Mouse (Mus musculus) CH12.LX (cell line): ENCODE data around the gene Khdc1b. TPM values are rescaled to one million over a fixed set of nuclear protein-coding genes. Genes with fewer than 3 reads are reported as not detected.

ENCODE experiments used
- DNase-seq: peaks from one replicate; pipeline ENCODE4 v3.0.0-alpha.2; 2013; ENCODE audit errors: extremely low read depth
- H3K27ac ChIP-seq: 2 replicates; pipeline ENCODE4 v1.5.1; 2012; ENCODE audit warnings: low read depth, mild to moderate bottlenecking, control low read depth, moderate library complexity; ENCODE audit not compliant: insufficient read depth
- H3K27me3 ChIP-seq: replicated peaks from 2 replicates; pipeline ENCODE3; 2012; ENCODE audit warnings: inconsistent platforms
- H3K36me3 ChIP-seq, 2 experiments: replicated peaks in 1 of 2; 2 replicates each; pipeline versions ENCODE3 to v1.6.1; 2012; ENCODE audit warnings: inconsistent platforms in 1 of 2, low read length in 1 of 2, mild to moderate bottlenecking in 1 of 2, mixed read lengths in 1 of 2, moderate library complexity in 1 of 2; ENCODE audit not compliant: control insufficient read depth in 1 of 2, insufficient read depth in 1 of 2
- H3K4me1 ChIP-seq, 2 experiments: 2 replicates each; pipeline ENCODE4 v1.6.1; 2012; ENCODE audit warnings: inconsistent platforms in 1 of 2, moderate library complexity in 1 of 2; ENCODE audit not compliant: insufficient read depth in 2 of 2, control insufficient read depth in 1 of 2
- H3K4me2 ChIP-seq: 2 replicates; pipeline ENCODE4 v1.6.1; 2012; ENCODE audit warnings: low read depth, mild to moderate bottlenecking, control low read depth; ENCODE audit not compliant: poor library complexity, insufficient read depth, severe bottlenecking
- H3K4me3 ChIP-seq, 3 experiments: fragments of 150-350 bp in 1 of 3; sonication (generic) in 1 of 3; replicated peaks in 1 of 3; 2 replicates each; pipeline versions ENCODE3 to v1.5.1; 2011 to 2012; ENCODE audit warnings: low read depth in 2 of 3, low read length in 2 of 3, mild to moderate bottlenecking in 2 of 3, moderate library complexity in 2 of 3, control low read depth in 1 of 3, improper control_type of control experiment in 1 of 3, inconsistent platforms in 1 of 3, mixed read lengths in 1 of 3; ENCODE audit not compliant: poor library complexity in 1 of 3
- H3K79me2 ChIP-seq: replicated peaks from 2 replicates; pipeline ENCODE4 v1.6.1; 2012; ENCODE audit warnings: mild to moderate bottlenecking, moderate library complexity; ENCODE audit not compliant: control insufficient read depth, poor library complexity, insufficient read depth, severe bottlenecking; ENCODE audit errors: extremely low read depth
- H3K9ac ChIP-seq: 2 replicates; pipeline ENCODE4 v1.6.1; 2012; ENCODE audit warnings: low read depth, mild to moderate bottlenecking, control low read depth, moderate library complexity; ENCODE audit not compliant: insufficient read depth
- H3K9me3 ChIP-seq: replicated peaks from 2 replicates; pipeline ENCODE3; 2012; ENCODE audit warnings: low read length, inconsistent platforms, mixed read lengths
- BHLHE40 ChIP-seq: IDR thresholded peaks from 2 replicates; pipeline ENCODE4 v1.6.1; 2011; ENCODE audit warnings: mild to moderate bottlenecking, low read depth, low read length, improper control_type of control experiment
- CTCF ChIP-seq, 2 experiments: IDR thresholded peaks in 1 of 2; conservative IDR thresholded peaks in 1 of 2; 2 replicates each; pipeline ENCODE4 v1.5.1; 2011 to 2012; ENCODE audit warnings: low read depth in 2 of 2, low read length in 2 of 2, improper control_type of control experiment in 1 of 2, inconsistent platforms in 1 of 2, mild to moderate bottlenecking in 1 of 2, moderate library complexity in 1 of 2
- E2F4 ChIP-seq: IDR thresholded peaks from 2 replicates; pipeline ENCODE4 v1.6.1; 2011; ENCODE audit warnings: low read depth, low read length, improper control_type of control experiment; ENCODE audit not compliant: insufficient replicate concordance
- EP300 ChIP-seq: IDR thresholded peaks from 2 replicates; pipeline ENCODE4 v1.6.1; 2011; ENCODE audit warnings: low read length, improper control_type of control experiment
- ETS1 ChIP-seq: conservative IDR thresholded peaks from 2 replicates; pipeline ENCODE4 v1.6.1; 2012; ENCODE audit warnings: low read depth, mild to moderate bottlenecking, inconsistent platforms, low read length, improper control_type of control experiment, moderate library complexity
- GABPA ChIP-seq: IDR thresholded peaks from 2 replicates; pipeline ENCODE4 v1.6.1; 2012; ENCODE audit warnings: low read depth, low read length, improper control_type of control experiment, inconsistent platforms; ENCODE audit not compliant: insufficient replicate concordance
- IRF4 ChIP-seq: IDR thresholded peaks from 2 replicates; pipeline ENCODE4 v1.6.1; 2014; ENCODE audit warnings: low read depth, mild to moderate bottlenecking, inconsistent platforms, low read length, improper control_type of control experiment
- JUN ChIP-seq: IDR thresholded peaks from 2 replicates; pipeline ENCODE4 v1.6.1; 2011; ENCODE audit warnings: low read depth, mild to moderate bottlenecking, low read length, improper control_type of control experiment, moderate library complexity; ENCODE audit not compliant: insufficient read depth
- KAT2A ChIP-seq: IDR thresholded peaks from 2 replicates; pipeline ENCODE4 v1.6.1; 2012; ENCODE audit warnings: low read length, improper control_type of control experiment, inconsistent platforms; ENCODE audit not compliant: insufficient replicate concordance
- MAZ ChIP-seq: IDR thresholded peaks from 2 replicates; pipeline ENCODE4 v1.6.1; 2012; ENCODE audit warnings: low read depth, mild to moderate bottlenecking, inconsistent platforms, low read length, improper control_type of control experiment, moderate library complexity
- MYC ChIP-seq: IDR thresholded peaks from 2 replicates; pipeline ENCODE4 v1.6.1; 2011; ENCODE audit warnings: low read depth, mild to moderate bottlenecking, improper control_type of control experiment, low read length
- NELFE ChIP-seq: IDR thresholded peaks from 2 replicates; pipeline ENCODE4 v1.6.1; 2011; ENCODE audit warnings: low read depth, low read length, improper control_type of control experiment
- NRF1 ChIP-seq: IDR thresholded peaks from 2 replicates; pipeline ENCODE4 v1.6.1; 2014; ENCODE audit warnings: low read depth, mild to moderate bottlenecking, inconsistent platforms, low read length, improper control_type of control experiment, moderate library complexity
- POLR2AphosphoS2 ChIP-seq: IDR thresholded peaks from 2 replicates; pipeline ENCODE4 v1.6.1; 2011; ENCODE audit warnings: low read depth, low read length, improper control_type of control experiment
- RAD21 ChIP-seq: IDR thresholded peaks from 2 replicates; pipeline ENCODE4 v1.6.1; 2011; ENCODE audit warnings: low read depth, mild to moderate bottlenecking, low read length, improper control_type of control experiment, moderate library complexity
- SIN3A ChIP-seq: IDR thresholded peaks from 2 replicates; pipeline ENCODE4 v1.6.1; 2012; ENCODE audit warnings: low read length, improper control_type of control experiment, inconsistent platforms
- SMC3 ChIP-seq: IDR thresholded peaks from 2 replicates; pipeline ENCODE4 v1.6.1; 2011; ENCODE audit warnings: low read depth, low read length, improper control_type of control experiment
- TBP ChIP-seq: conservative IDR thresholded peaks from 2 replicates; pipeline ENCODE4 v1.6.1; 2011; ENCODE audit warnings: low read depth, low read length, improper control_type of control experiment
- USF1 ChIP-seq: IDR thresholded peaks from 2 replicates; pipeline ENCODE4 v1.6.1; 2014; ENCODE audit warnings: low read depth, mild to moderate bottlenecking, inconsistent platforms, low read length, improper control_type of control experiment
- ZC3H11A ChIP-seq: IDR thresholded peaks from 2 replicates; pipeline ENCODE4 v1.6.1; 2012; ENCODE audit warnings: low read depth, mild to moderate bottlenecking, inconsistent platforms, low read length, improper control_type of control experiment
- ZMIZ1 ChIP-seq: IDR thresholded peaks from 2 replicates; pipeline ENCODE4 v1.6.1; 2012; ENCODE audit warnings: low read depth, mild to moderate bottlenecking, inconsistent platforms, low read length, improper control_type of control experiment
- ZNF384 ChIP-seq: IDR thresholded peaks from 2 replicates; pipeline ENCODE4 v1.6.1; 2012; ENCODE audit warnings: low read depth, low read length, improper control_type of control experiment, inconsistent platforms
- dilution Hi-C: fragments of 300-500 bp; cut with MboI; formaldehyde crosslinking; loops from 2 replicates; pipeline ENCODE4 v1.14.3; 2020; ENCODE audit warnings: low sequenced_read_pairs; ENCODE audit not compliant: extremely low pct_unique_long_range_greater_than_20kb, extremely low pct_ligation_motif_present
- in situ Hi-C: fragments of 300-500 bp; cut with MboI; formaldehyde crosslinking; loops from 3 replicates; pipeline ENCODE4 v1.14.3; 2019; ENCODE audit warnings: low sequenced_read_pairs, low pct_ligation_motif_present, low pct_unique_long_range_greater_than_20kb, mixed read lengths
- polyA plus RNA-seq: library from polyadenylated mRNA; unstranded; fragments of >175 nt; gene quantifications from 2 replicates; pipeline ENCODE4 v1.2.1, GENCODE M21; 2012; ENCODE audit warnings: low read depth; ENCODE audit not compliant: insufficient read length
- total RNA-seq, 2 experiments: library from RNA; depleted of rRNA; stranded (reverse); fragments of 300-350 nt in 1 of 2; fragments of >200 nt in 1 of 2; gene quantifications; 2 replicates each; pipeline ENCODE4 v1.2.3; 2012 to 2014

The Khdc1b gene
- total and polyA plus RNA-seq, 3 experiments = not detected

GRCm38 (mm10) chr1:21407266-21407665 lies 23.9 kb downstream of the Khdc1b start:
- dilution Hi-C loops = no loop called here
- DNase-seq = no peak
- Histone ChIP-seq H3K4me1 (no peaks in the 10 kb centered on the region), H3K27ac (no peak overlapping the region), H3K4me2 (no peak overlapping the region), H3K27me3 (no peaks in the 10 kb centered on the region), H3K79me2 (no peaks in the 10 kb centered on the region), H3K9me3 (no peaks in the 10 kb centered on the region), H3K36me3 (peaks cover 5 to 12% of the 10 kb centered on the region in 2 experiments), H3K9ac (no peak overlapping the region), H3K4me3 (no peak overlapping the region)
- in situ Hi-C loops = no loop called here
- no peak for TF ChIP-seq USF1
- no peak for TF ChIP-seq BHLHE40
- TF ChIP-seq E2F4 = no peak
- TF ChIP-seq RAD21 = no peak
- TF ChIP-seq SMC3 = no peak
- no peak for TF ChIP-seq NELFE
- TF ChIP-seq GABPA = no peak
- TF ChIP-seq ETS1 = no peak
- TF ChIP-seq MAZ = no peak
- TF ChIP-seq TBP = no peak
- TF ChIP-seq NRF1 = no peak
- no peak for TF ChIP-seq ZNF384
- TF ChIP-seq KAT2A = no peak
- TF ChIP-seq CTCF (conservative IDR thresholded peaks at IDR 0.05 in 1 of 2, IDR thresholded peaks at IDR 0.05 in 1 of 2; ENCODE audit: low read depth in 2 of 2, low read length in 2 of 2) = no peak
- no peak for TF ChIP-seq JUN

- peak; percentile 70 for DNase-seq
- Histone ChIP-seq H3K27me3 (no peaks in the 10 kb centered on the region), H3K4me2 (no peak overlapping the region), H3K27ac (no peak overlapping the region), H3K4me3 (no peak overlapping the region), H3K9ac (no peak overlapping the region), H3K9me3 (no peaks in the 10 kb centered on the region), H3K4me1 (peaks cover 0 to 6% of the 10 kb centered on the region in 2 experiments; a peak in 1 of 4 replicates), H3K79me2 (no peaks in the 10 kb centered on the region), H3K36me3 (no peaks in the 10 kb centered on the region)
- dilution Hi-C loops (no loop called here), in situ Hi-C loops (loop anchor here (10.0 kb wide), 1 partner anchor 853 kb away; no protein-coding TSS in a partner anchor)
- TF ChIP-seq EP300 = no peak
- TF ChIP-seq BHLHE40 = peak; percentile 17; the same call in 1 of the 2 replicates
- TF ChIP-seq NELFE = 0 out of 2 replicates have a peak, but pooled peaks have one; percentile 38
- peak; percentile 84 to 91 for TF ChIP-seq CTCF (conservative IDR thresholded peaks at IDR 0.05 in 1 of 2, IDR thresholded peaks at IDR 0.05 in 1 of 2; ENCODE audit: low read depth in 2 of 2, low read length in 2 of 2)
- TF ChIP-seq SIN3A = 0 out of 2 replicates have a peak, but pooled peaks have one; percentile 57
- 0 out of 2 replicates have a peak, but pooled peaks have one; percentile 37 for TF ChIP-seq ZNF384
- TF ChIP-seq ZMIZ1 = no peak
- TF ChIP-seq MAZ = peak; percentile 54; the same call in 1 of the 2 replicates
- peak; percentile 55 for TF ChIP-seq ZC3H11A
- TF ChIP-seq MYC = no peak
- peak; percentile 48; the same call in 1 of the 2 replicates for TF ChIP-seq E2F4
- peak; percentile 83 for TF ChIP-seq SMC3
- TF ChIP-seq POLR2AphosphoS2 = no peak
- 0 out of 2 replicates have a peak, but pooled peaks have one; percentile 16 for TF ChIP-seq IRF4
- TF ChIP-seq RAD21 = peak; percentile 97
Measured at GRCm38 (mm10) chr1:21411331-21412196, 28.2 kb downstream of the Khdc1b start.
